Mouse (Mus musculus) kidney, postnatal 0 days (tissue): ENCODE measurements around the gene Kif26b. TPM values are rescaled to one million over a fixed set of nuclear protein-coding genes. Genes with fewer than 3 reads are reported as not detected.

Experiments used
- ATAC-seq: fragments of 200-750 bp; cut with Nextera tagmentation; replicated peaks from 2 replicates; pipeline ENCODE4 v1.8.0; 2017; ENCODE audit warnings: low read depth, moderate number of reproducible peaks, moderate TSS enrichment, moderate library complexity; ENCODE audit not compliant: low FRiP score
- DNase-seq: peaks from one replicate; pipeline ENCODE4 v3.0.0-alpha.2; 2016; ENCODE audit warnings: low spot score
- H3K27ac ChIP-seq: fragments of 300-500 bp; sonication (generic); 2 replicates; pipeline ENCODE4 v1.5.1; 2014; ENCODE audit warnings: mild to moderate bottlenecking
- H3K27me3 ChIP-seq: fragments of 300-500 bp; sonication (generic); 2 replicates; pipeline ENCODE4 v1.6.1; 2014; ENCODE audit warnings: low read length, mixed read lengths; ENCODE audit not compliant: insufficient read depth
- H3K36me3 ChIP-seq: fragments of 300-500 bp; sonication (generic); 2 replicates; pipeline ENCODE4 v1.6.1; 2014; ENCODE audit warnings: low read length, mixed read lengths; ENCODE audit not compliant: insufficient read depth
- H3K4me1 ChIP-seq: fragments of 300-500 bp; sonication (generic); replicated peaks from 2 replicates; pipeline ENCODE4 v1.6.1; 2014; ENCODE audit warnings: antibody characterized with exemption, low read length, mixed read lengths; ENCODE audit not compliant: insufficient read depth
- H3K4me2 ChIP-seq: fragments of 300-500 bp; sonication (generic); 2 replicates; pipeline ENCODE4 v1.6.1; 2014; ENCODE audit warnings: mild to moderate bottlenecking, low read length, moderate library complexity, mixed read lengths
- H3K4me3 ChIP-seq: fragments of 300-500 bp; sonication (generic); replicated peaks from 2 replicates; pipeline ENCODE4 v1.5.1; 2014; ENCODE audit warnings: low read depth, low read length
- H3K9ac ChIP-seq: fragments of 300-500 bp; sonication (generic); 2 replicates; pipeline ENCODE4 v1.6.1; 2014; ENCODE audit warnings: low read depth, low read length
- H3K9me3 ChIP-seq: fragments of 300-500 bp; sonication (generic); replicated peaks from 2 replicates; pipeline ENCODE4 v1.6.1; 2016; ENCODE audit warnings: low read length, inconsistent platforms, mixed read lengths
- CTCF ChIP-seq: IDR thresholded peaks from 2 replicates; pipeline ENCODE4 v1.5.1; 2016; ENCODE audit warnings: antibody characterized with exemption, low read depth, mild to moderate bottlenecking, moderate library complexity
- WGBS: fragments of 180-500 bp; shearing (Covaris S2); extraction: QIAGEN DNeasy Blood & Tissue Kit; methylation state at CpG from one replicate; pipeline ENCODE4 v1.1.7; 2014; 5-methylcytosine and 5-hydroxymethylcytosine counted together
- polyA plus RNA-seq: library from polyadenylated mRNA; unstranded; fragments of >200 nt; fragmentation: Nextera tagmentation; extraction: Ambion mirVana; gene quantifications from 2 replicates; pipeline ENCODE4 v1.2.1, GENCODE M21; 2015

The Kif26b gene
- polyA plus RNA-seq, 1 experiment from 2014 or later, result 6.4 TPM

DNA sequence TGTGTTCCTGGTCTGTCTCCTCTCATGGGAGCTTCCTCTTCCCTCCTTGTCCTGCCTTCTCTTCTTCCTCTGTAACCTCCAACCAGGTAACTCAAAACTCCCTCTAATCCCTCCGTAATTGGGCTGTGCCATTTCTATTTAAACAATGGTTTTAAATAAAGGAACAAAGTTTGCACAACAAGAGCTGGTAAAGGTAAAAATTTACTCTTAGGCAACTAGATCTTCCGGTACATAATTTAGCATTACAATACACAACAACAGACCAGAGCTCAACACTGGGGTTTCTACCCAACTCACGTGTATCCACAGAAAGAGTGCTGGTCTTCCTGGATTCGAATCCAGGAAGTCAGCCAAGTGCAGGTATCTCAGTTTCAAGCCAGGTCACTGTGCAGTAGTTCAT, 205.7 kb downstream of the Kif26b start:
- no peak for DNase-seq
- Histone ChIP-seq H3K4me2 (no peak overlapping the region), H3K27me3 (no peaks in the 10 kb centered on the region), H3K4me3 (no peak overlapping the region), H3K9me3 (no peaks in the 10 kb centered on the region), H3K9ac (no peak overlapping the region), H3K4me1 (peaks cover 9% of the 10 kb centered on the region), H3K36me3 (no peaks in the 10 kb centered on the region), H3K27ac (no peak overlapping the region)
- no peak for TF ChIP-seq CTCF
- no peak for ATAC-seq
- 72% methylated on average over 4 of the region's 4 CpGs for WGBS

DNA sequence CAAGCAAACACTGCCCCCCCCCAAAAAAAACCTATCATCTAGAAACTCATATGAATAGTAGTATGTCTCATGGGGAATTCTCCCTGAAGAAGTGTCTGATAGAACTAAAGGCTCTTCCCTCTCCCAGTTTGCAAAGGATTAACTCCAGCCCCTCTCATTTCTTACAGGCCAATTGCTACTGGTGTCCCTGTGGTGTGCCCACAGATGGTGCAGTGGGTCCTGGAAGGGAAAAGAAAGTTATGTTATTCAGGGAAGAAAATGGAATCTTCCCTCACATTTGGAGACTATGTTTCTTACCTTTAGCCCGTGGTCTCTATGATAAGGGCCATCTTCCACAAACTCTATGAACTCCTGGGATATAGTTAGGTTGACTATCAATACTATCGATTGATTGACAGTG, 208.0 kb downstream of the Kif26b start:
- ATAC-seq (no peak), DNase-seq (no peak)
- Histone ChIP-seq H3K36me3 (no peaks in the 10 kb centered on the region), H3K4me2 (no peak overlapping the region), H3K27me3 (no peaks in the 10 kb centered on the region), H3K9ac (no peak overlapping the region), H3K9me3 (no peaks in the 10 kb centered on the region), H3K27ac (no peak overlapping the region), H3K4me3 (no peak overlapping the region), H3K4me1 (peaks cover 9% of the 10 kb centered on the region)
- WGBS, result 81% methylated on average over 2 of the region's 2 CpGs
- TF ChIP-seq CTCF, result no peak

DNA sequence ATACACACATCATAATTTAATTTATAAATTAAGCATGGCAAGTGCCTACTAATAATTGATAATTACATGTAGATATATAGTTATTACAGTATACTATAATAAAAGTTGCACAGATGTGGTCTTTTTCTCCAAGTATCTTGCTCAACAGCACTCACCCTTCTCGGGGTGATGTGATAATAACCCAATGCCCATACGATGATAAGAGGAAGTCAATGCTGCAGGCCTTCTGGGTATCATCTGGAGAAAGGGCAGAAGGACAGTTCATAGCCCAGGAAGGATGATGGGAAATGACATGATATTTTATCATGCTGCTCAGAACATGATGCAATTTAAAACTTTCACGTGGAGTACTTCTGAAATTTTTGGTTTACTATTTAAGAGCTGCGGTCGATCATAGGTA, 214.9 kb downstream of the Kif26b start:
- no peak for TF ChIP-seq CTCF
- no peak for ATAC-seq
- H3K9me3 ChIP-seq, result no peaks in the 10 kb centered on the region
- no peaks in the 10 kb centered on the region for H3K27me3 ChIP-seq
- whole genome bisulfite sequencing, result 84% methylated on average over 5 of the region's 5 CpGs
- H3K9ac ChIP-seq, result no peak overlapping the region
- no peaks in the 10 kb centered on the region for H3K36me3 ChIP-seq
- no peak overlapping the region for H3K4me2 ChIP-seq
- H3K4me3 ChIP-seq, result no peak overlapping the region
- no peaks in the 10 kb centered on the region for H3K4me1 ChIP-seq
- H3K27ac ChIP-seq, result no peak overlapping the region
- no peak for DNase-seq

DNA sequence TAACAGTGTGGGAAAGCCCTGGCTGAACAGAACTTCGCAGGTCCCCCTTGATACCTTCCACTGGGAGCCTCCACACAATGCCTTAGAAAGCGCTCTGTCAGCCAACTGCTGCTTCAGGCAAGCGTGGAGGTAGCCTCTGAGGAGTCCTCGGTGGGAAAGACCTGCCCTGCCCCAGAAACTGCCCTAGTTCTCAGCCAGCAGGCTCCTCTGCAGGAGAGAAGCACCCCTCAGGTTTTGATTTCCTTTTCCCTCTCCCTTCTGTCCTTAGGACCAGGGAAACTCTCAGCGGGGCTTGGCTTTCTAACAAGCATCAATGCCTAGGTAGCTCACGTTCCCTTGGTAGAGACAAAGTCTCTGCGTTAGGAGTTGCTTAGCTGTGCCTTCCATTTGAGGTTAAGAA, 215.6 kb downstream of the Kif26b start:
- Histone ChIP-seq H3K9me3 (no peaks in the 10 kb centered on the region), H3K9ac (no peak overlapping the region), H3K4me3 (no peak overlapping the region), H3K27me3 (no peaks in the 10 kb centered on the region), H3K36me3 (no peaks in the 10 kb centered on the region), H3K27ac (no peak overlapping the region), H3K4me1 (no peaks in the 10 kb centered on the region), H3K4me2 (no peak overlapping the region)
- no peak for TF ChIP-seq CTCF
- 69% methylated on average over 7 of the region's 7 CpGs for WGBS
- no peak for ATAC-seq
- no peak for DNase-seq

DNA sequence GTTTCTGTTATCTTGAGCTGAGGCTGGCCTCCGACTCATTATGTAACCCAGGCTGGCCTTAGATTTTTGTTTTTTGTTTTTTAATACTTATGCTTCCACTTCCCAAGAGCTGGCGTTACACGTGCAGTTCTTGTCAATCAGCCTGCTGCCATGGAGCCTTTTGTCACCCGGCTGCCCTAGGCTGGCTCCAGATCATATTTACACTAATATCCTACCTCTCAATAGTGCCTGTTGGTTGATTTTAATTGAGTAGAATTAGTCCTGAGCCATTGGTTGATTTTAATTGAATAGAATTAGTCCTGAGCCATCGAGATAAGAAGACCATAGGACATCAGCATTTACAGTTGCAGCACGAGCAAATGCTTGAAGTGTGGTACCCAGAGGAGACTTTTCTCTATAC, 216.0 kb downstream of the Kif26b start:
- ATAC-seq, result no peak
- WGBS, result 83% methylated on average over 6 of the region's 6 CpGs
- TF ChIP-seq CTCF, result no peak
- Histone ChIP-seq H3K27me3 (no peaks in the 10 kb centered on the region), H3K4me2 (no peak overlapping the region), H3K36me3 (no peaks in the 10 kb centered on the region), H3K9ac (no peak overlapping the region), H3K4me3 (no peak overlapping the region), H3K4me1 (no peaks in the 10 kb centered on the region), H3K9me3 (no peaks in the 10 kb centered on the region), H3K27ac (no peak overlapping the region)
- no peak for DNase-seq

DNA sequence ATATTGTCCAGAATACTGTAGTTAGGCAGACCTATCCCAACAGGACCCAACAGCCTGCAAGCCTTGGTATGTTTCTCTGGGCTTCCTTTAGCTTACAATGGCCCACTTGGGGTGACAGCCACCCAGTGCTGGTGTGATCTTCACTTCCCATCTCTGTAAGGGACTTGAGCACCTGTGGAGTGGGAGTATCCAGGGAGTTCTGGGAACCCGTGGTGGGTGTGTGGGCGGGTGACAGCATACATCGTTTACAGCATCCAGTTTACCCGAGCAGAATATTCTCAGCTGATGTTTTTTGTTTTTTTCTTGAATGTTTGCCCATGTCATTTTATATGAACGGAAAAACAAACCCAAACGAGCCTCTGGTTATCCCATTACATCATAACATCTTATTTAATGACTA, 216.5 kb downstream of the Kif26b start:
- Histone ChIP-seq H3K9ac (no peak overlapping the region), H3K4me3 (no peak overlapping the region), H3K27me3 (no peaks in the 10 kb centered on the region), H3K4me1 (no peaks in the 10 kb centered on the region), H3K27ac (no peak overlapping the region), H3K36me3 (no peaks in the 10 kb centered on the region), H3K4me2 (no peak overlapping the region), H3K9me3 (no peaks in the 10 kb centered on the region)
- TF ChIP-seq CTCF, result no peak
- DNase-seq (no peak), ATAC-seq (no peak)
- 41% methylated on average over 6 of the region's 6 CpGs for WGBS
